Mouse (Mus musculus) thymus, postnatal 14 days (tissue): Measurements from ENCODE around the gene Prtn3.
"Not testable (repeated sequence)": the region's sequence is repeated elsewhere in the genome, so short reads cannot be mapped to it uniquely, and the experiment has no call there.

Source experiments
- DNase-seq: peaks from one replicate; pipeline ENCODE4 v3.0.0; 2021

Gene Prtn3

DNA sequence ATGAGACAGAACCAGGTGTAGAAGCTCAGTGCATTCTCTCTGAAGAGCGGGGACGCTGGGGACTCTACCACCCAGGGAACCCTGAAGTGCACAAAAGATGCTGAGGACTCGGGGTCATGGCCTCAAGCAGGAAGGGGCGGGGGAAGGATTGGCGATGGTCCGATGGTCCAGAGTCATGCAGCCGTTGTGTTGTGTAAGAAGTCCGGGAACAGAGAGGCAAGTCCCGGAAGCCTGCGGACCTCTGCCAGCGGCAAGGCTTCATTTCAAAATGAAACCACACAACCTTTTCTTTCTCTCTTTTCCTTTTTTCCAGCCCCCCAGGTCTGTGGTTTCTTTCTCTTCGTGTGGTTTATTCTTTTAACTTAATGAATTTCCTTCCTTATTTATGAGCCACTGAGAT, 3.5 kb downstream of the Prtn3 start:
- DNase-seq, result no peak

- no peak for DNase-seq
Measured at GRCm38 (mm10) chr10:79879527-79879926, 5.3 kb downstream of the Prtn3 start.

DNA sequence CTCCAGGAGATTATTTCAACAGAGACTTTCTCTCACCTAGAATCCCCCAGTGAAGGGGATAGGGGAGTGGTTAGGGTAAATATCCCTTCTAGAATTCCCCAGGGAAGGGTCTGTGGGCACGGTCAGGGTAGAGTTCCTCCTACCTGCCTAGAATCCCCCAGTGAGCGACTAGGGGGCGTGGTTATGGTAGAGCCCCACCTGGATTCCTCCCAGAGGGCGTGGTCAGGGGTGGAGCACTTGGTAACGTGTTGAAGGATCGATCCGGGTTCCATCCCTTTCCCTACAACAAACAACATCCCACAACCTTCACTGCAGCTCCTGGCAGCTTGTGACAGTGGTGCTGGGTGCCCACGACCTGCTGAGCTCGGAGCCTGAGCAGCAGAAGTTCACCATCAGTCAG, 6.4 kb downstream of the Prtn3 start:
- no peak for DNase-seq

DNA sequence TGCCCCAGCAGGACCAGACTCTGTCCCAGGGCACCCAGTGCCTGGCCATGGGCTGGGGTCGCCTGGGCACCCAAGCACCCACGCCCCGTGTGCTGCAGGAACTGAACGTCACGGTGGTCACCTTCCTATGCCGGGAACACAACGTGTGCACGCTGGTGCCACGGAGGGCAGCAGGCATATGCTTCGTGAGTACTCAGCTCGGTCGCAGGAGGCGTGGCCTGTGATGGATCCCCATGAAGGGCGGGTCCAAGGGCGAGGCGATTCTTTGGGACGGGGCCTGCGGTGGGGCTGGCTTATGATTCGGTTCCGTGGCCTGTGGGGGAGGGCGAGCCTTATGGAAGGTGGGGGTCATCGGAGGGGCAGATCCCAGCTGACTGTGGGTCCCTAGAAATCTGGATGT, 7.7 kb downstream of the Prtn3 start:
- no peak for DNase-seq

DNA sequence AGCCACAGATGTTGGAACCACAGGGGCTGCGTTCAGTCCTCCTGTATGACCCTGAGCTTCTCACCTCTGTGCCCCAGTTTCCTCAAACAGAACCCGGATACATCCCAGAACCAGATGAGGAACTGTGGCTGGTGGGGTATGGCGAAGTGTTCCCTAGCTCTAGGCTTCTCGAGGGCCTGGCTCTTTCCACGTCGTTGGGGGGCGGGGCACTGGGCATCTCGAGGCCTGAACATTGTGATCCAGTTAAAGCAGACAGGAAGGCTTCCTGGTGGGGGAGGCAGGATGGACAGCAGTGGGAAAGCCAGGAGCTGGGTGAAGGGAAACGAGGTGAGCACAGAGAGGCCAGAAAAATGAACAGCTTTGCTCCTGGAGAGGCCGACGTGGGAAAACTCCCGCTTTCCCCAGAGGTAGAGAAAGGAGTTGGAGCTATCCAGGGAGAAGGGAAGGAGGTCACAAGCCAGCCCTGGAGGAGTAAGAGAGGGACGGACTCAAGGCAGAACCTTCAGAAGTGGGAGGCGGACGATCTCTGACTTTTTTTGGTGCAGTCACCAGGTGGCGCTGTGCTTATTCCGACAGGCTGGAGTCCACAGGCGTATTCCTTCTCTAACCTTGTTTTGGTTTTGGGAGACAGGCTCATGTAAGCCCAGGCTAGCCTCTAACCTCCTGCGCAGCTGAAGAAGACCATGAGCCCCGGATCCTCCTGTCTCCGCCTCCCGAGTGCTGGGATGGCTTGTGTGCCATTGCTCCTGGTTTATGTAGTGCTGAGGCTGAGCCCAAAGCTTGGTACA, 9.2 kb downstream of the Prtn3 start:
- DNase-seq, result peak; percentile 75

GRCm38 (mm10) chr10:79884446-79884845, 10.2 kb downstream of the Prtn3 start:
- DNase-seq, result no peak

- DNase-seq, result not testable (repeated sequence)
Measured at GRCm38 (mm10) chr10:79884938-79885337, 10.7 kb downstream of the Prtn3 start.

DNA sequence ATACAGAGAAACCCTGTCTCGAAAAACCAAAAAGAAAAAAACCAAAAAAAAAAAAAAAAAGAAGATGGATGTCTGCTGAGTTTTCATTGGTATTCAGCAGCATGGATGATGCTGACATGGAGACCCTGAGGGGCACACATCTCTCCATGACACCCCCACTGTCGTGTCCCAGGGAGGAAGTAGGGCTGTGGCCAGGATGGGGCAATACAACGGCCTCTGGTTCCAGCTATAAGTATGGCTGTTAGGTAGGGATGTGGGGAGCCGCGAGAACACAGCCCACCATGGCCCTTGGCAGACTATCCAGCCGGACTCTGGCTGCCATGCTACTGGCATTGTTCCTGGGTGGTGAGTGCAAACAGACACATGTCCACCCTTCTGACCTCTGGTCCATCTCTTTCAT, 11.8 kb downstream of the Prtn3 start, which contains the start of gene Elane:
TSS of gene Elane (plus strand) at position 194 of the 400 bp plus-strand sequence.
- no peak for DNase-seq

DNA sequence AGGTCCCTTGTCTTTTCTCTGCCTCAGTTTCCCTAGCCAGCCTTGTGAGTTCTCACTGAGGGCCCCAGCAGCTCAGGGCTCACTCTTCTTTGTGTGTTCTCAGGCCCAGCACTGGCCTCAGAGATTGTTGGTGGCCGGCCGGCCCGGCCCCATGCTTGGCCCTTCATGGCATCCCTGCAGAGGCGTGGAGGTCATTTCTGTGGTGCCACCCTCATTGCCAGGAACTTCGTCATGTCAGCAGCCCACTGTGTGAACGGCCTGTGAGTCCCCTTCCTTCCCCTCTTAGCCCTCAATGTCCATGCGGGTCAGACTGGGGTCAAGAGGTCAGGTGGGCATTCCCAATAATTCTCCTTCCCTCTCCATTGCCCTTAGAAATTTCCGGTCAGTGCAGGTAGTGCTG, 12.3 kb downstream of the Prtn3 start:
- DNase-seq, result no peak

GRCm38 (mm10) chr10:79889386-79889785, 15.1 kb downstream of the Prtn3 start:
- DNase-seq, result no peak

DNA sequence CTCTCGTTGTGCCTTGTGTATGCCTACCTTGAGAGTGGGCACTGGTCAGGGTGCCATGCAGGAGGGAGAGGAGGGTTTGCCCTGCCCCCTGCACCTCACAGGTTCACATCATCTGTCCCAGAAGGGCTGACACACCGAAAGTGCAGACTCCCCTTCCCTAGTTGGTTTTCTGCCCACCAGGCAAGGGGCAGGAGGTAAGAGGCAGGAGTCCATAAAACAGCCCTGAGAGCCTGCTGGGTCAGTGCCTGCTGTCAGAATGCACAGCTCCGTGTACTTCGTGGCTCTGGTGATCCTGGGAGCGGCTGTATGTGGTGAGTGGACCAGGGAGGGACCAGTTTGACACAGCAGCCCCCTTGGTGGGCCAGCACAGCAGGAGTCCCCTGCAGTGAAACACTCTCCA, 16.4 kb downstream of the Prtn3 start, which contains the start of gene Cfd:
TSS of gene Cfd (plus strand) at position 184 of the 400 bp plus-strand sequence.
- DNase-seq, result no peak

GRCm38 (mm10) chr10:79892451-79893118, 18.3 kb downstream of the Prtn3 start:
- peak; percentile 89 for DNase-seq

DNA sequence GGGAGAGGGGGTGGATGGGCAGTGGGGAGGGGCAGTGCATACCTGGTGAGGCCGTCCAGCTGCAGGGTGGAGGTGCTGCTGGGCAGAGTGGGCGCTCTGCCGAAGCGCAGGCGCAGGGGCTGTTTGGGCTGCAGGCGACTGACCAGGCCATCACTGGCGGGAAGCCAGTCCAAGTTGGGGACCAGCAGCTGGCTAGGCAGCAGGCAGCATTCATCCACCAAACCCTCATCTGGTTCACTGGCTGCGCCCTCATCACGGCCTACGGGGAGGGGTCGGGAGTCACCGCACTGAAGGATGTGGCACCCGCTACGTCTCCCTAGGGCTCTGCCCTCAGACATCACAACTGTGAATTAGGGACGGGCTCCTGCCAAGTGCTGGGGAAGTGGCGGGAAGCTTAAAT, 22.0 kb downstream of the Prtn3 start:
- DNase-seq, result no peak

- DNase-seq, result no peak
Measured at GRCm38 (mm10) chr10:79896814-79897213, 22.5 kb downstream of the Prtn3 start.

GRCm38 (mm10) chr10:79897316-79898245, 23.3 kb downstream of the Prtn3 start:
- no peak for DNase-seq

- no peak for DNase-seq
Measured at GRCm38 (mm10) chr10:79900951-79901410, 26.7 kb downstream of the Prtn3 start.

GRCm38 (mm10) chr10:79906712-79907111, 32.4 kb downstream of the Prtn3 start:
- DNase-seq, result no peak

DNA sequence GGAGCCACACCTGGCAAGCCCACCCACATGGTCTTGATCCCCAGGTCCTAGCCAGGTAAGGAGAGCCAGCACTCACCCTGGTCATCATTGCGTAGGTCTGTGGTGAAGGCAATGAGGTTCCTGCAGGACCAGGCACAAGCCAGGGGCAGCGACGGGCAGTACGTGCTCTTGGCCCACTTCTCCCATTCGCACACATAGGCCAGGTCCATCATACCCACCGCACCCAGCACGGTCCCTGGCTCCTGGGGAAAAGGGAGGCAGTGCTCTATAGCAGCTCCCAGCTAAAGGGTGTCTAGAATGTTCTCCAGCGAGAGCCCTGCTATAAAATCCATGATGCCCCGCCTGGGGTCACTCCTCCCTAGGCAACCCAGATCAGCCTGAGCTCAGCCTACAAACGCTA, 33.1 kb downstream of the Prtn3 start:
- DNase-seq, result no peak

GRCm38 (mm10) chr10:79908167-79909091, 34.2 kb downstream of the Prtn3 start, which contains the start of gene Med16:
Gene Med16 (minus strand): TSS chr10:79908923.
- peak; percentile 99 for DNase-seq

- DNase-seq, result peak; percentile 31
Measured at GRCm38 (mm10) chr10:79909092-79909922, 35.0 kb downstream of the Prtn3 start.

- DNase-seq, result no peak
Measured at GRCm38 (mm10) chr10:79910556-79910955, 36.3 kb downstream of the Prtn3 start, which contains the start of gene Gm26602. Gene Gm26602 (plus strand): TSS chr10:79910856.
